Mouse (Mus musculus) embryonic facial prominence, embryonic 15.5 days (tissue): ENCODE data around the gene Atp5h. TPM values are rescaled to one million over a fixed set of nuclear protein-coding genes. Genes with fewer than 3 reads are reported as not detected.
"Not testable (repeated sequence)": the region's sequence is repeated elsewhere in the genome, so short reads cannot be mapped to it uniquely, and the experiment has no call there.

Experiments
- ATAC-seq: fragments of 200-750 bp; cut with Nextera tagmentation; 2 replicates; pipeline ENCODE4 v1.8.0; 2017; ENCODE audit warnings: low read depth, moderate TSS enrichment; ENCODE audit not compliant: insufficient number of reproducible peaks, low FRiP score, low TSS enrichment
- H3K27ac ChIP-seq: fragments of 300-500 bp; sonication (generic); replicated peaks from 2 replicates; pipeline ENCODE4 v1.5.1; 2015; ENCODE audit warnings: mild to moderate bottlenecking, inconsistent platforms
- H3K27me3 ChIP-seq: fragments of 300-500 bp; sonication (generic); 2 replicates; pipeline ENCODE4 v1.6.1; 2015; ENCODE audit warnings: inconsistent platforms
- H3K36me3 ChIP-seq: fragments of 300-500 bp; sonication (generic); 2 replicates; pipeline ENCODE4 v1.6.1; 2015; ENCODE audit warnings: mild to moderate bottlenecking, inconsistent platforms
- H3K4me1 ChIP-seq: fragments of 300-500 bp; sonication (generic); 2 replicates; pipeline ENCODE4 v1.6.1; 2015; ENCODE audit warnings: inconsistent platforms
- H3K4me2 ChIP-seq: fragments of 300-500 bp; sonication (generic); replicated peaks from 2 replicates; pipeline ENCODE4 v1.6.1; 2015; ENCODE audit warnings: mild to moderate bottlenecking, inconsistent platforms
- H3K4me3 ChIP-seq: fragments of 300-500 bp; sonication (generic); replicated peaks from 2 replicates; pipeline ENCODE4 v1.5.1; 2015; ENCODE audit warnings: mild to moderate bottlenecking, inconsistent platforms
- H3K9ac ChIP-seq: fragments of 300-500 bp; sonication (generic); 2 replicates; pipeline ENCODE4 v1.6.1; 2015; ENCODE audit warnings: inconsistent platforms
- H3K9me3 ChIP-seq: fragments of 300-500 bp; sonication (generic); replicated peaks from 2 replicates; pipeline ENCODE4 v1.6.1; 2016; ENCODE audit warnings: inconsistent platforms
- WGBS: fragments of 180-500 bp; shearing (Covaris S2); methylation state at CpG from one replicate; pipeline ENCODE4 v1.1.7; 2015; 5-methylcytosine and 5-hydroxymethylcytosine counted together
- polyA plus RNA-seq: library from polyadenylated mRNA; unstranded; fragments of >200 nt; fragmentation: Nextera tagmentation; extraction: Ambion mirVana; gene quantifications from 2 replicates; pipeline ENCODE4 v1.2.1, GENCODE M21; 2015

The Atp5h gene
- 815 and 841 TPM in 2 replicates for polyA plus RNA-seq

DNA sequence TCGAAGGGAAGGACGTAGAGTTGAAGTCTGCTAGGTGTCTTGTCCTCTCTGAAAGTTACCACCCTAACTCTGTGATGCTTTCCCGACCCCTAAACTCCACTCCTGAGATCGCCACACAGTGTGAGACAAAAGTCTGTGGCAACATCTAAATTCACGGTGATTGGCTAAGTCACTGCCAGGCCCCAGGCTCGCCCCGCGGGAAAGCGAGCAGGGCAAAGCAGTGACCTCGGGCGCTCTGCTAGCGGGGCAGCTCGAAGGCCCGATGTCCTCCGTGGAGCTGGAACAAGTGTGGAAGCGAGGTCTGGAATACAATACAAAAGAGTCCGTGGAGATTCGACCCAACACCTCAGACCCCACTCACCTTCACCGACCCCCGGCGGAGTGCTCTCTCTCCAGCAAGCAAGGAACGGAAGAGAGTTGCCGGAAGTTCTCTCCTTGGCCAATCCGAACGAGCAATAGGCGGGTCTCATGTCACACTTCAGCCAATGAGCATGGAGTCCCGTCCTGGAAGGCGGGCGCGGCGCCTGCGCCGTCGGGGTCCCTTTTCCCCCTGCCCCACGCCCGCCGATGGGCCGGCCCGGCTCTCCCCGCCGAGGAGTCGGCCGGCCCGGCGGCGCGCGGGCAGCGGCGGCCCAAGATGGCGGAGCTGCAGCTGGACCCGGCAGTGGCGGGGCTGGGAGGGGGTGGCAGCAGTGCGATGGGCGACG lies at the start of gene Atp5h, which contains the start of gene Kctd2:
Gene Atp5h, minus strand, starts transcription at position 432 of the 707 bp plus-strand sequence.
Gene Kctd2, plus strand, starts transcription at position 598 of the 707 bp plus-strand sequence.
- Histone ChIP-seq H3K27me3 (no peaks in the 10 kb centered on the region), H3K4me1 (peaks cover 34% of the 10 kb centered on the region), H3K27ac (peak within 1 kb of the TSS; percentile 82), H3K36me3 (peaks cover 33% of the 10 kb centered on the region), H3K9me3 (no peaks in the 10 kb centered on the region), H3K4me3 (peak within 1 kb of the TSS; percentile 84), H3K9ac (peak within 1 kb of the TSS; percentile 96), H3K4me2 (peak within 1 kb of the TSS; percentile 93)
- under 1% methylated on average over 48 of the region's 56 CpGs for WGBS
- ATAC-seq: peak; percentile 98

GRCm38 (mm10) chr11:115467217-115467618 lies 47.5 kb upstream of the Atp5h start:
- no peak overlapping the region for H3K4me3 ChIP-seq
- H3K27me3 ChIP-seq: no peaks in the 10 kb centered on the region
- H3K9me3 ChIP-seq: no peaks in the 10 kb centered on the region
- whole genome bisulfite sequencing: 11% methylated on average over 4 of the region's 4 CpGs
- peak; percentile 37; the same call in 1 of the 2 replicates for ATAC-seq
- H3K4me1 ChIP-seq: peaks cover 8% of the 10 kb centered on the region
- H3K27ac ChIP-seq: no peak overlapping the region
- H3K36me3 ChIP-seq: no peaks in the 10 kb centered on the region
- H3K4me2 ChIP-seq: no peak overlapping the region
- H3K9ac ChIP-seq: no peak overlapping the region

DNA sequence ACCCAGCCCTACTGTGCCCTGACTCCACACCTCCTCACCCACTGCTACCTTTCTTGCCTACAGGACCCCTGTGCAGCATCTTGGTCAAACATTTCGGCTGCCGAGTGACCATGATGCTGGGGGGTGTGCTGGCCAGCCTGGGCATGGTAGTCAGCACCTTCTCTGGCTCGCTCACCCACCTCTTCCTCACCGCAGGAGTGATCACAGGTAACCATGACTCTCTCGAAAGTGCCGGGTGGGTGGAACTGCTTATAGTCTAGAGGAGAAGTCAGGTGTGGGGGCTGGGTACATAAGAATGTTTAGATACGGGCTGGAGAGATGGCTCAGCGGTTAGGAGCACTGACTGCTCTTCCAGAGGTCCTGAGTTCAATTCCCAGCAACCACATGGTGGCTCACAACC lies 45.1 kb upstream of the Atp5h start:
- Histone ChIP-seq H3K9ac (no peak overlapping the region), H3K36me3 (no peaks in the 10 kb centered on the region), H3K27ac (no peak overlapping the region), H3K27me3 (no peaks in the 10 kb centered on the region), H3K4me1 (peaks cover 8% of the 10 kb centered on the region), H3K4me3 (no peak overlapping the region), H3K4me2 (no peak overlapping the region), H3K9me3 (no peaks in the 10 kb centered on the region)
- no peak for ATAC-seq
- WGBS: 90% methylated on average over 8 of the region's 8 CpGs

DNA sequence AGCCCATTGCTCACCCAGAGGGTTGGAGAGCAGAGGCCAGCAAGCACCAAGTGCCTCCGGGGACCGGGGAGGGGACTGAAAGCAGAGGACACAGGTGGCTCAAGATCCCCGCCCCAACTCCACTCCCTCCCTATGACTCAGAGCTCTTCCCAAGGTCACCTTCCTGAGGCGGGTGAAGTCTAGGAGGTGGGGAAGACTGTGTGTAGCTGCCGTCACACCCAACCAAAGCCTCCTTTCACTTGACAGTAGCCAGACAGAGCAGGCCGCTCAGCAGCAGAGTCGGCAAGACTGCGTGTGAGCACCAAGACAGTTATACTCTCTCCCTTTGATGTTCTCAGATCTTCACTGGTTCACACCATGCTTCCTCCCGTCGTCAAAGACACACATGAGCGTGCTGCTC lies 43.6 kb upstream of the Atp5h start:
- Histone ChIP-seq H3K36me3 (no peaks in the 10 kb centered on the region), H3K27me3 (no peaks in the 10 kb centered on the region), H3K9me3 (no peaks in the 10 kb centered on the region), H3K4me1 (peaks cover 8% of the 10 kb centered on the region), H3K27ac (no peak overlapping the region), H3K9ac (no peak overlapping the region), H3K4me2 (no peak overlapping the region), H3K4me3 (no peak overlapping the region)
- WGBS: 64% methylated on average over 11 of the region's 11 CpGs
- no peak for ATAC-seq

DNA sequence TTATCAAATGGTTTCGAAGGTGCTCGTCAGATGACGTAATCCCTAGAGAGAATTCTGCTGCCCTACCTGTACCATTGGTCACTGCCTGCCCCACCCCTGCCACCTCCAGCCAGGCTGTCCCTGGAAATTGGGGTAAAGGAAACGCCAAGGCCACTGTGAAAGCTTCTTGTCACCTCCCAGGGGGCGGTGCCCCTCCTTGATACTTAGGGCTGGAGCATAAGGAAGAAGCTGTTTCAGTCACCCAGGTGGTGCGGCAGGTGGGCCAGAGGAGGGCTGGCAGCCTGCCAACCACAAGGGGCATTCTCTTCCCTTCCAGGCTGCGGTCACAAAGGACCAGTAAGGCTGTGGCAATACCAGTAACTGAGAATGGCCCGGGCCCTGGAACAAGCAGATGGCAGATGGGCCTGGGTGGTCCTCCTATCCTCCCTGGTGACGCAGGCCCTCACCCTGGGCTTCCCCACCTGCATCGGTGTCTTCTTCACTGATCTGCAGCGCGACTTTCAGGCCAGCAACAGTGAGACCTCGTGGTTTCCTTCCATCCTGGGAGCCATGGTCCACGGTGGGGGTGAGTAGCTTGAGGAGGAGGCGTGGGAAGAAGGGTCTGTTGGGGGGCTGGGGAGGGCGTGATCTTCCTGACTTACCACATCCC lies 42.6 kb upstream of the Atp5h start, which contains the start of gene Slc16a5:
Gene Slc16a5, plus strand, starts transcription at position 232 of the 649 bp plus-strand sequence.
- no peak within 1 kb of the TSS for H3K4me3 ChIP-seq
- no peaks in the 10 kb centered on the region for H3K9me3 ChIP-seq
- 70% methylated on average over 16 of the region's 16 CpGs for WGBS
- H3K27ac ChIP-seq: no peak within 1 kb of the TSS
- no peak within 1 kb of the TSS for H3K9ac ChIP-seq
- no peaks in the 10 kb centered on the region for H3K36me3 ChIP-seq
- no peak for ATAC-seq
- H3K4me1 ChIP-seq: peaks cover 9% of the 10 kb centered on the region
- no peaks in the 10 kb centered on the region for H3K27me3 ChIP-seq
- no peak within 1 kb of the TSS for H3K4me2 ChIP-seq

- Histone ChIP-seq H3K36me3 (no peaks in the 10 kb centered on the region), H3K27ac (no peak overlapping the region), H3K27me3 (no peaks in the 10 kb centered on the region), H3K9me3 (no peaks in the 10 kb centered on the region), H3K4me3 (no peak overlapping the region), H3K9ac (no peak overlapping the region), H3K4me2 (no peak overlapping the region), H3K4me1 (peaks cover 6% of the 10 kb centered on the region)
- ATAC-seq: no peak
- 61% methylated on average over 5 of the region's 5 CpGs for WGBS
These were observed 42.1 kb upstream of the Atp5h start for GRCm38 (mm10) chr11:115461846-115462242.

DNA sequence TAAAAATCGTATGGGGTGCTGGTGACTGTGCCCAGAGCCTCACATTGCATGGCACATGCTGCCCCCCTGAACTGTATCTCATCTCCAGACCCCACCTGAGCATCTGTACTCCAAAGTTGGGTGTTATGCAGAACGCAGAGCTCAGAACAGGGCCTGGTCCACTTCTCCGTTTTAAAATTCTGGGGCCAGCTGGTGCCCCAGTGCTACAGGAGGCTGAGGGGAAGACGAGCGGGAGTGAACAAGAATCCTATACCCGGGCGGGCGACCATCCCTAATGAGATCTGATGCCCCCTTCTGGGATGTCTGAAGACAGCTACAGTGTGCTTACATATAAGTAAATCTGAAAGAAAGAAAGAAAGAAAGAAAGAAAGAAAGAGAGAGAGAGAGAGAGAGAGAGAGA lies 41.2 kb upstream of the Atp5h start:
- Histone ChIP-seq H3K27me3 (no peaks in the 10 kb centered on the region), H3K4me2 (no peak overlapping the region), H3K27ac (no peak overlapping the region), H3K36me3 (no peaks in the 10 kb centered on the region), H3K9me3 (no peaks in the 10 kb centered on the region), H3K4me1 (peaks cover 5% of the 10 kb centered on the region; the same call in 1 of the 2 replicates), H3K4me3 (no peak overlapping the region), H3K9ac (no peak overlapping the region)
- 20% methylated on average over 8 of the region's 8 CpGs for WGBS
- ATAC-seq: no peak

GRCm38 (mm10) chr11:115457405-115457804 lies 37.6 kb upstream of the Atp5h start:
- peaks cover 5% of the 10 kb centered on the region; the same call in 1 of the 2 replicates for H3K4me1 ChIP-seq

GRCm38 (mm10) chr11:115456182-115456581 lies 36.4 kb upstream of the Atp5h start:
- no peak for ATAC-seq
- Histone ChIP-seq H3K4me3 (no peak overlapping the region), H3K27me3 (no peaks in the 10 kb centered on the region), H3K27ac (no peak overlapping the region), H3K4me1 (peaks cover 5% of the 10 kb centered on the region; the same call in 1 of the 2 replicates), H3K9ac (no peak overlapping the region), H3K36me3 (no peaks in the 10 kb centered on the region), H3K4me2 (no peak overlapping the region), H3K9me3 (no peaks in the 10 kb centered on the region)
- 80% methylated on average over 5 of the region's 5 CpGs for WGBS

More at GRCm38 (mm10) chr11:115457405-115457804, 37.6 kb upstream of the Atp5h start:
- WGBS: 27% methylated on average over 6 of the region's 6 CpGs
- Histone ChIP-seq H3K9ac (no peak overlapping the region), H3K4me2 (no peak overlapping the region), H3K27ac (no peak overlapping the region), H3K4me3 (no peak overlapping the region), H3K36me3 (no peaks in the 10 kb centered on the region), H3K27me3 (no peaks in the 10 kb centered on the region), H3K9me3 (no peaks in the 10 kb centered on the region)
- ATAC-seq: no peak

- WGBS: 84% methylated on average over 15 of the region's 15 CpGs
- peaks cover 5% of the 10 kb centered on the region; the same call in 1 of the 2 replicates for H3K4me1 ChIP-seq
- no peak overlapping the region for H3K4me3 ChIP-seq
- H3K4me2 ChIP-seq: no peak overlapping the region
- no peaks in the 10 kb centered on the region for H3K36me3 ChIP-seq
- H3K27ac ChIP-seq: no peak overlapping the region
- no peaks in the 10 kb centered on the region for H3K9me3 ChIP-seq
- ATAC-seq: no peak
- no peaks in the 10 kb centered on the region for H3K27me3 ChIP-seq
- H3K9ac ChIP-seq: no peak overlapping the region
These were observed 35.9 kb upstream of the Atp5h start for GRCm38 (mm10) chr11:115455619-115456018.

GRCm38 (mm10) chr11:115454822-115455221 lies 35.1 kb upstream of the Atp5h start:
- not testable (repeated sequence) for H3K27ac ChIP-seq, ATAC-seq, H3K4me2 ChIP-seq, H3K27me3 ChIP-seq, H3K4me1 ChIP-seq, H3K36me3 ChIP-seq, H3K9ac ChIP-seq, H3K4me3 ChIP-seq, H3K9me3 ChIP-seq
- 87% methylated on average over 6 of the region's 6 CpGs for WGBS
